Mouse (Mus musculus) liver, embryonic 11.5 days (tissue): Measurements from ENCODE around the gene Upk3bl. TPM values are rescaled to one million over a fixed set of nuclear protein-coding genes. Genes with fewer than 3 reads are reported as not detected.

Source experiments
- ATAC-seq: fragments of 200-750 bp; cut with Nextera tagmentation; replicated peaks from 2 replicates; pipeline ENCODE4 v1.8.0; 2017; ENCODE audit warnings: moderate number of reproducible peaks, mild to moderate bottlenecking, moderate TSS enrichment, moderate library complexity; ENCODE audit not compliant: low FRiP score
- DNase-seq: peaks from one replicate; pipeline ENCODE4 v3.0.0-alpha.2; 2017; ENCODE audit warnings: low spot score
- H3K27ac ChIP-seq: fragments of 300-500 bp; sonication (generic); 2 replicates; pipeline ENCODE4 v1.5.1; 2014; ENCODE audit warnings: mild to moderate bottlenecking, low read depth, low read length, control low read depth
- H3K27me3 ChIP-seq: fragments of 300-500 bp; sonication (generic); replicated peaks from 2 replicates; pipeline ENCODE4 v1.6.1; 2014; ENCODE audit warnings: low read length, mixed read lengths; ENCODE audit not compliant: control insufficient read depth, insufficient read depth
- H3K36me3 ChIP-seq: fragments of 300-500 bp; sonication (generic); 2 replicates; pipeline ENCODE4 v1.6.1; 2014; ENCODE audit warnings: mild to moderate bottlenecking, low read length, moderate library complexity, mixed read lengths; ENCODE audit not compliant: control insufficient read depth, insufficient read depth
- H3K4me1 ChIP-seq: fragments of 300-500 bp; sonication (generic); replicated peaks from 2 replicates; pipeline ENCODE4 v1.6.1; 2014; ENCODE audit warnings: low read length, mixed read lengths; ENCODE audit not compliant: control insufficient read depth, insufficient read depth
- H3K4me2 ChIP-seq: fragments of 300-500 bp; sonication (generic); 2 replicates; pipeline ENCODE4 v1.6.1; 2014; ENCODE audit warnings: mild to moderate bottlenecking, control low read depth, moderate library complexity
- H3K4me3 ChIP-seq: fragments of 300-500 bp; sonication (generic); 2 replicates; pipeline ENCODE4 v1.5.1; 2014; ENCODE audit warnings: low read depth, low read length, control low read depth
- H3K9ac ChIP-seq: fragments of 300-500 bp; sonication (generic); 2 replicates; pipeline ENCODE4 v1.6.1; 2014; ENCODE audit warnings: low read depth, low read length, control low read depth
- H3K9me3 ChIP-seq: fragments of 300-500 bp; sonication (generic); 2 replicates; pipeline ENCODE4 v1.6.1; 2016; ENCODE audit warnings: low read length, inconsistent platforms, mixed read lengths; ENCODE audit not compliant: control insufficient read depth
- WGBS: fragments of 180-500 bp; shearing (Covaris S2); extraction: QIAGEN DNeasy Blood & Tissue Kit; methylation state at CpG from one replicate; pipeline ENCODE4 v1.1.7; 2014; 5-methylcytosine and 5-hydroxymethylcytosine counted together
- polyA plus RNA-seq: library from polyadenylated mRNA; unstranded; fragments of >200 nt; fragmentation: Nextera tagmentation; extraction: Ambion mirVana; gene quantifications from 2 replicates; pipeline ENCODE4 v1.2.1, GENCODE M21; 2014

Upk3bl gene
- polyA plus RNA-seq, 1 experiment from 2014 or later: 0.97 TPM

DNA sequence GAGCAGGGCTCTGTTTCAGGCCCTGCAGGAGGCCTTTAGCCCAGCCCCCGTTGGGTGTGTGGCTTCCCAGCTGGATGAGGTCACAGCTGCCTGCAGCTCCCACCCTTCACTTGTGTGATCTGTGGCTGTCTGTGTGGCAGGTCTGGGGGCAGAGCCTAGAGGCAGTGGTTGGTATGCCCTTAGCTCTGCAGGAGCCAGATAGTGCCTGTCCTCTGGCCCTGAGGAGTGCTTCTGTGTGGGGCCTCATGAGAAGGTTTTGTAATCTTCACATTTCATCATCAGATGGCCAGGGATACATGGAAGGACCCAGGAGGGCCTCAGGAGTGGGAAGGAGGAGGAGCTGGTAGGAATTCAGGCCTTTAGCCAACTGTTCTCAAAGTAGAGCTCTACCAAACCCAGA, 34.4 kb upstream of the Upk3bl start:
- DNase-seq (no peak), ATAC-seq (peak; percentile 82)
- WGBS: 10% methylated on average over 1 of the region's 1 CpGs
- no peak overlapping the region for H3K4me3 ChIP-seq
- H3K9me3 ChIP-seq: no peaks in the 10 kb centered on the region
- no peaks in the 10 kb centered on the region; the same call in 1 of the 2 replicates for H3K36me3 ChIP-seq
- peak overlapping the region; percentile 35; the same call in 1 of the 2 replicates for H3K9ac ChIP-seq
- no peak overlapping the region for H3K4me2 ChIP-seq
- no peaks in the 10 kb centered on the region for H3K27me3 ChIP-seq
- no peak overlapping the region; the same call in 1 of the 2 replicates for H3K27ac ChIP-seq
- H3K4me1 ChIP-seq: no peaks in the 10 kb centered on the region; the same call in 1 of the 2 replicates

DNA sequence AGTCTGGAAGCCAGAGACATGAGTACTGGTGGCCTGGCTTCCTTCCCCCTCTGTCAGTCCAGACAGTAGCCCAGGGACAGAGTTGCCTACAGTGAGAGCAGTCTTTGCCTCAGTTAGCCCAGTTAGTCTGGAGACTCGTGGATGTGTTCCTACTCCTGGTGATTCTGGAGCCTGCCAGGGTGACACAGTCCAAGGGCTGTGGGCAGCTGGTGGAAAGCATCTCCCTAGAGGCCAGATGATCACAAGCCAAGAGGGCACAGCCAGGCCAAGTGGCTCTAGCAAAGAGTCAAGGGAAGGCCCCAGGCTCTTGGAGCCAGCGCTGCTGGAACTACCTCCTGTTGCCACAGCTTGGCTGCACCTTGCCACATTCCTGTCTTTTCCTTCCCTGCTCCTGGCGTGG, 28.6 kb upstream of the Upk3bl start:
- Histone ChIP-seq H3K36me3 (peaks cover 2% of the 10 kb centered on the region; the same call in 1 of the 2 replicates), H3K4me1 (no peaks in the 10 kb centered on the region), H3K4me3 (no peak overlapping the region), H3K4me2 (no peak overlapping the region), H3K27me3 (no peaks in the 10 kb centered on the region), H3K9ac (no peak overlapping the region), H3K9me3 (no peaks in the 10 kb centered on the region), H3K27ac (no peak overlapping the region)
- DNase-seq (no peak), ATAC-seq (no peak)
- WGBS: 67% methylated on average over 3 of the region's 3 CpGs

DNA sequence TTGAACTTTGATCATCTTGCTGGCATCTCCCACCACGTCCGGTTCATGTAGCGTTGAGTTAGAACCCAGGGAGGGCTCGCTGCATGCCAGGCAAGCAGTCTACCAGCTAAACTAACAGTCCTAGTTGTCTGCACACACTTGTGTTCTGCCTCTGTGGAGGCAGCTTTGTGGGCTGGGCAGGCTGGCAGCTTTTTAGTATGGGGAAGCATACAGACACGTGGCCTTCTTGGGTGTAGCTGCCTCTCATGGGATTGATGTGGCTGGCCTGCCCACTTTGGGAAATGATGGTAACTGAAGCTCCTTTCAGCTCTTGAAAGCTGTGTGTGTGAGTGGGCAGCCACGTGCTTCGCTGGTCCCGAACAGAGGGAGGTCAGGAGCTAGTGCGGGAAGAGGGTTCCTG, 27.4 kb upstream of the Upk3bl start:
- no peaks in the 10 kb centered on the region for H3K4me1 ChIP-seq
- H3K9ac ChIP-seq: no peak overlapping the region
- H3K27ac ChIP-seq: no peak overlapping the region
- 82% methylated on average over 9 of the region's 9 CpGs for WGBS
- H3K36me3 ChIP-seq: peaks cover 5% of the 10 kb centered on the region; the same call in 1 of the 2 replicates
- H3K4me2 ChIP-seq: no peak overlapping the region
- H3K9me3 ChIP-seq: no peaks in the 10 kb centered on the region
- ATAC-seq (no peak), DNase-seq (no peak)
- no peak overlapping the region for H3K4me3 ChIP-seq
- H3K27me3 ChIP-seq: no peaks in the 10 kb centered on the region

DNA sequence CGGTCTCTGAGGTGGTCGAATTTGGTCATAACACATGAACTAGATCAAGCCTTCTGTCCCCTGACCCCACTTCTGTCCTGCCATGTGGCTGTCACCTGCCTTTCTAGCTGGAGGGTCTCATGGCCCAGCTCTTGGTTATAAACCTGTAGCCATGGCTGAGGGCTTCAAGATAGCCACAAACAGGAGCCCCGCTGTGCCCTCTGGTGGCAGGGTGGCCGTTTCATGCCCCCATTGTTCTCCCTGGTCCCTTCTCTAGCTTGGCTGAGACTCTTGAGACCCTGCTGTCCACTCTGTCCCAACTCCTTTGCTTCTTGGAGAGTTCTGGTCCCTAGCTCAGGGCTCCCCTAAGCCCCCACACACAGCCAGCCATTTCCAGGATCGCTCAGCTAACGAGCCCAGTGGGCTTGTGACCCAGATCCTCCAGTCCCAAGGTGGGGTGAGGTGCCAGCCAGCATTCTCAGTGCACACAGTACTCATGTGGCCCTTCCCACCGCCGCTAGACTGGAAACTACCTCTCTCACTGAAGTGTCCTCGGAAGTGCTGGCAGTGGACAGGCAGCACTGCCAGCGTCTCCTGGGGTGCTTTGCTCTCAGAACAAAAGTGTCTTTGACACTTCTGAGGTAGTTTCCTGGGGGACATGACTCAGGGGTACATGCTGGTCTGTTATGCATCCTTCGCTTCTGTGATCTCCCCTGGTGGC, 26.5 kb upstream of the Upk3bl start:
- Histone ChIP-seq H3K36me3 (peaks cover 7% of the 10 kb centered on the region; the same call in 1 of the 2 replicates), H3K4me1 (no peaks in the 10 kb centered on the region), H3K27ac (no peak overlapping the region), H3K9me3 (no peaks in the 10 kb centered on the region), H3K27me3 (no peaks in the 10 kb centered on the region), H3K4me2 (no peak overlapping the region), H3K4me3 (no peak overlapping the region), H3K9ac (no peak overlapping the region)
- WGBS: 88% methylated on average over 11 of the region's 11 CpGs
- DNase-seq: no peak
- no peak for ATAC-seq

DNA sequence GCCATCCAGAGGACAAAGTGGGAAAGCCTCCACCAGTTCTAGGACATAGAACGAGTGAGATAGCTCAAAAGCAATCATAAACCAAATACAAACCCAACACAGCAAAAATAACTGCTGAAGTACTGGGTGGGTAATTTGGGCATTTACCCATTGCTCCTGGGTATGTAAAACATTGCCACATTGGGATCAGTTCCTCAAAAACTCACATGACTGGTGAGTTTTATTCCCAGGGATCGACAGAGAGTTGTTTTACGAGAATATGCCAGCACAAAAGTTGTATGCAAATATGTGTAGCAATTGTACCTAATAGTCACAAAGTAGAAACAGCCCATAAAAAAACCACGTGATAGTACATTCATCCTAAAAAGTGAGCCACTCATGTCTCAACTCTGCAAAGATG, 19.4 kb upstream of the Upk3bl start:
- WGBS: 77% methylated on average over 4 of the region's 4 CpGs
- Histone ChIP-seq H3K4me2 (no peak overlapping the region), H3K9ac (no peak overlapping the region), H3K36me3 (peaks cover 7% of the 10 kb centered on the region; the same call in 1 of the 2 replicates), H3K9me3 (no peaks in the 10 kb centered on the region), H3K4me1 (peaks cover 6% of the 10 kb centered on the region; the same call in 1 of the 2 replicates), H3K27ac (no peak overlapping the region), H3K4me3 (no peak overlapping the region), H3K27me3 (no peaks in the 10 kb centered on the region)
- ATAC-seq (no peak), DNase-seq (no peak)

DNA sequence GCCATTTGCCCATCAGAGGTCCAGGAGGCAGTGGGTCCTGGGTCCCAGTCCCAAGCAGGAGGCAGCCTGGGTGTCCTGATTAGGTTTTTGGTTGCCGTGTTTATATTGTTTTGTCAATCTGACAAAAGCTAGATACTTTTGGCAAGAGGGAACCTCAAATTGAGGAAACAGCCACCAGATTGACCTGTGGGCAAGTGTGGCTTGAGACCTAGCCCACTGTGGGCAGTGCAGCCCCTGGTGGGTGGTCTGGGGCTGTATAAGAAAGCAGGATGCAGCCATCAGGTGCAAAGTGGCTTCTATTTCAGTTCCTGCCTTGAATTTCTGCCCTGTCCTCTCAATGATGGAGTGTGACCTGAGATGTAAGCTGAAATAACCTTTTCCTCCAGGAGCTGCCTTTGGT, 19.0 kb upstream of the Upk3bl start:
- no peak for DNase-seq
- WGBS: 52% methylated on average over 1 of the region's 1 CpGs

DNA sequence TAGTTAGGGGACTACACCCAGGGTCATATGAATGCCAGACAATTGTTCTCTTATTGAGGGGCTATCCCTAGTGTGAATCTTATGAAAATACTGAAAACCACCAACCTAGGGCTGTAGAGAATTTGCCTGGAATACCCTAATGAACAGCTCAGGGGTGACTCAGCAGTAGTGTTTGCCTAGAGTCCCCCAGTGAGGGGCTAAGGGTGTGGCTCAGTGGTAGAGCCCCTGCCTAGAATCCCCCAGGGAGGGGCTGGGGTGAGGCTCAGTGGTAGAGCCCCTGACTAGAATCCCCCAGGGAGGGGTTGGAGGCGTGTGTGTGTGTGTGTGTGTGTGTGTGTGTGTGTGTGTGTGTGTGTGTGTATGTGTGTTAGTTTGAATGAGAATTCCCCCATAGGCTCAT, 17.6 kb upstream of the Upk3bl start:
- DNase-seq (no peak), ATAC-seq (no peak)
- 90% methylated on average over 1 of the region's 1 CpGs for WGBS
- no peak overlapping the region for H3K4me2 ChIP-seq
- no peaks in the 10 kb centered on the region for H3K27me3 ChIP-seq
- H3K27ac ChIP-seq: no peak overlapping the region
- H3K36me3 ChIP-seq: 0 out of 2 replicates have a peak, but pooled peaks cover 3% of the 10 kb centered on the region
- H3K4me3 ChIP-seq: no peak overlapping the region
- H3K4me1 ChIP-seq: peaks cover 8% of the 10 kb centered on the region; the same call in 1 of the 2 replicates
- H3K9ac ChIP-seq: no peak overlapping the region
- no peaks in the 10 kb centered on the region for H3K9me3 ChIP-seq

More for the DNA sequence above, 19.0 kb upstream of the Upk3bl start:
- peaks cover 7% of the 10 kb centered on the region; the same call in 1 of the 2 replicates for H3K36me3 ChIP-seq
- H3K27me3 ChIP-seq: no peaks in the 10 kb centered on the region
- ATAC-seq: no peak
- no peak overlapping the region for H3K9ac ChIP-seq
- H3K4me1 ChIP-seq: peaks cover 8% of the 10 kb centered on the region; the same call in 1 of the 2 replicates
- no peaks in the 10 kb centered on the region for H3K9me3 ChIP-seq
- H3K27ac ChIP-seq: no peak overlapping the region
- no peak overlapping the region for H3K4me2 ChIP-seq
- H3K4me3 ChIP-seq: no peak overlapping the region

DNA sequence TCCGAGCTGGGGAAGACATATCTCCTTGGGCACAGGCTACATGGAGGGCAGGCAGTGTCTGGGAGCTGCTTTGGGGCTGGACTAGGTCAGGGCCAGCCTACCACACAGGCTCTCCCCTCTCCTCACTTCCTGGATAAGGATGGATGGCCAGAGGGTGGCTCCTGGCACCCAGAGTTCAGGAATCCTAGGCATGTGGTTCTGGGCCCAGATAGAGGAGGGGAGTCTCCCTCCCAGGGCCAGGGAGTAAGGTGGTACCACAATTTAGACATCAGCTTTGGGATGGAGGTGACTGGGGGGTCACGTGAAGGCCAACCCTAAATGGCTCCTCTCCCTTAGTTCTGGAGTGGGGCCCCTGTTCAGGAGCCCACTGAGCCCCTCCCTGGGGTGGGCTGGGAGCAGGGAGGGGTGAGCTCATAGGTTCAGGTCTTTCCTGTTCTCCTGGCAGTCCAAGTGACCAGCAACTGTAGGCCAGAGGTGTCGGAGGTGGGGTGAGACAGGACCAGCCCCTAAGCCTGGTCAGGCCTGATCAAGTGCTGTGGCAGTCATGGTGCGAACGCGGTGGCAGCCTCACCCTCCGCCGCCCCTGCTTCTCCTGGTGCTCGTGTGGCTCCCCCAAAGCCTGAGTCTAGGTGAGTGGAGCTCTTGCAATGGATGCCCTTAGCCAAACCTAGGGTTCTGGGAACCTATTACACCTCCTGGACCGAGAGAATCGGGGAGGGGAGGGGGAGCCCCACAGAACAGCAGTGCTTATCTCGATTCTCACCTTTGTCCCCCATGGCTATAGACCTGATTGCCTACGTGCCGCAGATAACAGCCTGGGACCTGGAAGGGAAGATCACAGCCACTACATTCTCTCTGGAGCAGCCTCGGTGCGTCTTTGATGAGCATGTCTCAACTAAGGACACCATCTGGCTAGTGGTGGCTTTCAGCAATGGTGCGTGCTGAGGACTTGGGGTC, 15.8 kb upstream of the Upk3bl start, which contains the start of gene Upk3b:
Gene Upk3b (plus strand): TSS at position 239 of the 957 bp plus-strand sequence.
- Histone ChIP-seq H3K4me2 (no peak within 1 kb of the TSS), H3K4me3 (no peak within 1 kb of the TSS), H3K9me3 (no peaks in the 10 kb centered on the region), H3K36me3 (no peaks in the 10 kb centered on the region), H3K4me1 (peaks cover 8% of the 10 kb centered on the region; the same call in 1 of the 2 replicates), H3K9ac (no peak within 1 kb of the TSS), H3K27me3 (no peaks in the 10 kb centered on the region), H3K27ac (no peak within 1 kb of the TSS)
- WGBS: 40% methylated on average over 17 of the region's 17 CpGs
- DNase-seq (no peak), ATAC-seq (no peak; the same call in 1 of the 2 replicates)
